Mouse (Mus musculus) olfactory bulb, adult 2 months (tissue): Measurements from ENCODE around the gene Havcr1.
"Not testable (repeated sequence)": the region's sequence is repeated elsewhere in the genome, so short reads cannot be mapped to it uniquely, and the experiment has no call there.

Experiments used
- CTCF ChIP-seq: fragments of 200-500 bp; IDR thresholded peaks from 2 replicates; pipeline ENCODE4 v1.5.1; 2012; ENCODE audit warnings: low read depth, mild to moderate bottlenecking, low read length, moderate library complexity; ENCODE audit not compliant: insufficient read depth
- POLR2A ChIP-seq: fragments of 200-500 bp; IDR thresholded peaks from 2 replicates; pipeline ENCODE4 v1.6.1; 2012; ENCODE audit warnings: mild to moderate bottlenecking, low read depth, low read length, moderate library complexity; ENCODE audit not compliant: insufficient read depth

DNA sequence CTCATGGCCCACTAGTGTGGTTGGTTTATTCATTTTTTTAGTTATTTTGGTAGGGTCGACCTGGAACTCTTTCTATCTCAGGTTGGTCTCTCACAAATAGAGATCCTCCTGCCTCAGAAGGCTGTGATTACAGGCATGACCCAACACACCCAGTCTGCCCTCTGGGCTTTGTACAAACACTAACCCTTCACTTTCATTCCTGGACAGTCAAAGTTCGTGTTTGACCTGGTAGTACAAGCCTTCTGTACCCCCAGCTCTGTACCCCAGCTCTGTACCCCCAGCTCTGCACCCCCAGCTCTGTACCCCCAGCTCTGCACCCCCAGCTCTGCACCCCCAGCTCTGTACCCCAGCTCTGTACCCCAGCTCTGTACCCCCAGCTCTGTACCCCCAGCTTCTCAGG, 39.0 kb upstream of the Havcr1 start:
- not testable (repeated sequence) for TF ChIP-seq CTCF, POLR2A
